In genomic region chr17:45559732-45560525, GRCm38 (mm10) we compare ENCODE assay signal across 30 mouse cellular contexts. TPM values are rescaled to one million over a fixed set of nuclear protein-coding genes. Genes with fewer than 3 reads are reported as not detected.
A peak's percentile ranks its signal among the peaks of the same experiment; 100 is the strongest.
DNase-seq lines count a peak whose midpoint lies in the region; ATAC-seq and TF ChIP-seq lines count a peak whose summit lies in the region.
"Had no signal": no experiment of that assay in that cellular context is flagged by ENCODE, and none has a peak within 500 bp of the region (broad histone marks: within the 10 kb centered on the region; RNA-seq: fewer than 3 reads in every experiment).

No protein-coding gene starts in this region.

- no peaks in the 10 kb centered on the region for H3K9me3 ChIP-seq in hindbrain, embryonic 14.5 days (ENCODE audit: control insufficient read depth, low read length)
- H3K9me3 ChIP-seq: forebrain, embryonic 12.5 days; intestine, embryonic 15.5 days; limb, embryonic 10.5 days; limb, embryonic 15.5 days; liver, embryonic 13.5 days; megakaryocyte, embryonic 14.5 days; midbrain, embryonic 12.5 days; neural tube, embryonic 15.5 days had no signal

- peaks cover 9% of the 10 kb centered on the region for H3K4me1 ChIP-seq in spleen, adult 2 months (ENCODE audit: control insufficient read depth, insufficient read depth, insufficient read length)
- H3K4me1 ChIP-seq in hindbrain, embryonic 14.5 days (replicated peaks; ENCODE audit: control insufficient read depth, insufficient read depth, low read length) = peaks cover 10% of the 10 kb centered on the region

- TF ChIP-seq POLR2A in spleen, adult 2 months (IDR thresholded peaks at IDR 0.05; ENCODE audit: low read depth, low read length) = no peak

- no peak overlapping the region for H3K4me3 ChIP-seq in spleen, adult 2 months (ENCODE audit: extremely low read depth, insufficient read depth, insufficient read length)
- no peak overlapping the region for H3K4me3 ChIP-seq in hindbrain, embryonic 14.5 days (replicated peaks; ENCODE audit: low read length)
- H3K4me3 ChIP-seq: erythroblast, embryonic 14.5 days; forebrain, embryonic 12.5 days; intestine, embryonic 15.5 days; layer of hippocampus, adult 2 months; limb, embryonic 15.5 days; liver, embryonic 13.5 days; midbrain, embryonic 12.5 days; neural tube, embryonic 15.5 days had no signal

- TF ChIP-seq CTCF in spleen, adult 2 months (IDR thresholded peaks at IDR 0.05; ENCODE audit: extremely low read depth, insufficient read depth, insufficient read length, insufficient replicate concordance) = no peak

- H3K4me2 ChIP-seq in hindbrain, embryonic 14.5 days (replicated peaks) = no peak overlapping the region
- H3K4me2 ChIP-seq: forebrain, embryonic 12.5 days; intestine, embryonic 15.5 days; limb, embryonic 15.5 days; liver, embryonic 13.5 days; midbrain, embryonic 12.5 days; neural tube, embryonic 15.5 days had no signal

- no peak overlapping the region for H3K9ac ChIP-seq in hindbrain, embryonic 14.5 days
- H3K9ac ChIP-seq: forebrain, embryonic 12.5 days; forebrain, postnatal 0 days; intestine, embryonic 15.5 days; limb, embryonic 15.5 days; liver, embryonic 13.5 days; neural tube, embryonic 15.5 days had no signal

- WGBS in spleen, adult 2 months = 74% methylated on average over 15 of the region's 15 CpGs
- WGBS in hindbrain, embryonic 14.5 days = 86% methylated on average over 15 of the region's 15 CpGs

- ATAC-seq in hindbrain, embryonic 14.5 days (ENCODE audit: low FRiP score) = no peak
- ATAC-seq: activated CD4-positive, CD25-positive, alpha-beta regulatory T cell, adult 4 months; forebrain, postnatal 0 days; hindbrain, postnatal 0 days; intestine, embryonic 15.5 days; lung, postnatal 0 days had no signal

- no peak for DNase-seq in spleen, adult 2 months (ENCODE audit: low read depth in 1 of 2, low spot score in 2 of 2)
- no peak for DNase-seq in spleen, postnatal 14 days (ENCODE audit: low spot score in 2 of 2)
- DNase-seq in cerebellum, adult 18-20 months = peak; percentile 54 to 55
- peak; percentile 74 to 79 for DNase-seq in cerebellum, postnatal 10 days
- peak; percentile 84 for DNase-seq in splenic B cell, adult 2 months (ENCODE audit: low read depth, low spot score)
- no peak for DNase-seq in layer of hippocampus, postnatal 14 days (ENCODE audit: low spot score in 2 of 2)
- DNase-seq in hindbrain, embryonic 14.5 days (ENCODE audit: low spot score) = no peak
- DNase-seq: adrenal gland, adult 8-10 months; forebrain, postnatal 0 days; heart, postnatal 14 days; kidney, adult 2 months; kidney, postnatal 36 days; liver, embryonic 13.5 days; lung, adult 18-20 months; spleen, adult 18-20 months; thymus, adult 18-20 months had no signal

- no peaks in the 10 kb centered on the region for H3K27me3 ChIP-seq in spleen, adult 2 months (ENCODE audit: control insufficient read depth, insufficient read depth, low read length)
- no peaks in the 10 kb centered on the region for H3K27me3 ChIP-seq in splenic B cell, adult 2 months (ENCODE audit: control insufficient read depth, insufficient read depth, low read length, poor library complexity, severe bottlenecking)
- no peaks in the 10 kb centered on the region for H3K27me3 ChIP-seq in hindbrain, embryonic 14.5 days (ENCODE audit: control insufficient read depth, insufficient read depth, low read length)

- peaks cover 28% of the 10 kb centered on the region for H3K36me3 ChIP-seq in spleen, adult 2 months (ENCODE audit: control insufficient read depth, insufficient read depth, low read length)
- H3K36me3 ChIP-seq in splenic B cell, adult 2 months (ENCODE audit: control insufficient read depth, insufficient read depth, low read length, poor library complexity, severe bottlenecking) = peaks cover 9% of the 10 kb centered on the region
- no peaks in the 10 kb centered on the region for H3K36me3 ChIP-seq in hindbrain, embryonic 14.5 days (replicated peaks; ENCODE audit: control insufficient read depth, insufficient read depth)
- H3K36me3 ChIP-seq: forebrain, embryonic 12.5 days; intestine, embryonic 15.5 days; limb, embryonic 10.5 days; limb, embryonic 15.5 days; liver, embryonic 13.5 days; midbrain, embryonic 12.5 days; neural tube, embryonic 15.5 days had no signal

- H3K27ac ChIP-seq in spleen, adult 2 months (ENCODE audit: insufficient read depth, low read length) = peak overlapping the region; percentile 76
- H3K27ac ChIP-seq in hindbrain, embryonic 14.5 days = no peak overlapping the region
- H3K27ac ChIP-seq: forebrain, embryonic 12.5 days; hindbrain, postnatal 0 days; intestine, embryonic 15.5 days; layer of hippocampus, adult 2 months; limb, embryonic 10.5 days; limb, embryonic 15.5 days; liver, embryonic 13.5 days; midbrain, embryonic 12.5 days; neural tube, embryonic 15.5 days had no signal

RNA-seq across cellular contexts. Expression of gene Slc35b2, which starts 3.7 kb away (rescaled TPM):
- 70.9 and 71.3 TPM in 2 replicates for polyA plus RNA-seq in spleen, adult 2 months (2012; rRNA removed)
- 10 to 100 TPM; 47.3 to 52.8 TPM for total RNA-seq in layer of hippocampus, postnatal 14 days (2021)
- 83.1 and 84.2 TPM in 2 replicates for polyA plus RNA-seq in hindbrain, embryonic 14.5 days (2014; fragmentation: Nextera tagmentation; extraction: Ambion mirVana)

RNA-seq across cellular contexts. Expression of gene Nfkbie, which starts 4.4 kb away (rescaled TPM):
- 50.4 and 65.9 TPM in 2 replicates for polyA plus RNA-seq in spleen, adult 2 months (2012; rRNA removed)
- total RNA-seq in layer of hippocampus, postnatal 14 days (2021) = 1 to 10 TPM; 3.4 to 3.6 TPM
- polyA plus RNA-seq in hindbrain, embryonic 14.5 days (2014; fragmentation: Nextera tagmentation; extraction: Ambion mirVana) = 4.3 and 4.7 TPM in 2 replicates

RNA-seq across cellular contexts. Expression of gene Tmem151b, which starts 10.5 kb away (rescaled TPM):
- 2.3 and 2.8 TPM in 2 replicates for polyA plus RNA-seq in spleen, adult 2 months (2012; rRNA removed)
- 100 to 1,000 TPM; 106 to 107 TPM for total RNA-seq in layer of hippocampus, postnatal 14 days (2021)
- 15.7 and 16.8 TPM in 2 replicates for polyA plus RNA-seq in hindbrain, embryonic 14.5 days (2014; fragmentation: Nextera tagmentation; extraction: Ambion mirVana)
- total RNA-seq: gastrocnemius, adult 8-10 months; monocyte, adult 5-6 weeks had no signal
- polyA plus RNA-seq: activated CD4-positive, CD25-positive, alpha-beta regulatory T cell, adult 4 months; erythroblast, embryonic 14.5 days had no signal

RNA-seq across cellular contexts. Expression of gene Hsp90ab1, which starts 13.1 kb away (rescaled TPM):
- polyA plus RNA-seq in spleen, adult 2 months (2012; rRNA removed) = 194 and 202 TPM in 2 replicates
- 1,000 to 10,000 TPM; 1,658 to 1,733 TPM for total RNA-seq in layer of hippocampus, postnatal 14 days (2021)
- polyA plus RNA-seq in hindbrain, embryonic 14.5 days (2014; fragmentation: Nextera tagmentation; extraction: Ambion mirVana) = 1,324 and 1,355 TPM in 2 replicates

RNA-seq across cellular contexts. Expression of gene Tcte1, which starts 36.7 kb away (rescaled TPM):
- polyA plus RNA-seq in spleen, adult 2 months (2012; rRNA removed) = 0.16 and 0.45 TPM in 2 replicates
- total RNA-seq in layer of hippocampus, postnatal 14 days (2021) = 1 to 10 TPM in 1 of 2 experiments, under 1 TPM in 1; 0.88 to 1.1 TPM
- 3.8 TPM in 2 replicates for polyA plus RNA-seq in hindbrain, embryonic 14.5 days (2014; fragmentation: Nextera tagmentation; extraction: Ambion mirVana)
- total RNA-seq: adrenal gland, adult 8-10 months; gastrocnemius, adult 8-10 months; monocyte, adult 5-6 weeks had no signal
- polyA plus RNA-seq: activated CD4-positive, CD25-positive, alpha-beta regulatory T cell, adult 4 months; erythroblast, embryonic 14.5 days; liver, embryonic 13.5 days had no signal

Comparison
In these comparisons a context has a peak if more than half of its experiments do, and no peak if none do; other contexts are left out.
1. DNase-seq: peak in cerebellum, adult 18-20 months (2 of 2), cerebellum, postnatal 10 days (2 of 2) and splenic B cell, adult 2 months (single experiment); none in spleen, adult 2 months (0 of 2), spleen, postnatal 14 days (0 of 2), layer of hippocampus, postnatal 14 days (0 of 2) and hindbrain, embryonic 14.5 days (single experiment).